Mouse (Mus musculus) retina, embryonic 14.5 days (tissue): ENCODE measurements around the gene Vmn1r86.

Experiments used
- DNase-seq: peaks from one replicate; pipeline ENCODE4 v3.0.0-alpha.2; 2015; ENCODE audit warnings: low spot score

Gene Vmn1r86

DNA sequence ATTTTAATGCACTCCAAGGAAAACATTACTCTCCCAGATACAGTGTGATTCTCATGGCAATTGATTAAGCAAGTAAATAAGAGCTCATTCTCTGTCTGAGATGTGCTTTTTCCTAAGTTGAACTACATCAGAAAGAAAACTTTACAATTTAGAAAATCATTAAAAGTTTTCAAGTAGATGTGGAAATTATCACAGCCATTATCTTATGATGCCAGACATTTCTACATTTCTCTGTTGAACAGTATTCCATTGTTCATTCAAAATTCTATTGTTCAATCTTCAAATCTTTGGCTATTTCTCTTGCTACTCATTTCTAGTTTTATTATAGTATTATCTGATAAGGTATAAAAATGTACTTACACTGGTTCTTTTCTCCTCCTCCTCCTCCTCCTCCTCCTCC, at the start of gene Vmn1r86:
TSS of gene Vmn1r86 (minus strand) at position 101 of the 400 bp plus-strand sequence.
- no peak for DNase-seq

DNA sequence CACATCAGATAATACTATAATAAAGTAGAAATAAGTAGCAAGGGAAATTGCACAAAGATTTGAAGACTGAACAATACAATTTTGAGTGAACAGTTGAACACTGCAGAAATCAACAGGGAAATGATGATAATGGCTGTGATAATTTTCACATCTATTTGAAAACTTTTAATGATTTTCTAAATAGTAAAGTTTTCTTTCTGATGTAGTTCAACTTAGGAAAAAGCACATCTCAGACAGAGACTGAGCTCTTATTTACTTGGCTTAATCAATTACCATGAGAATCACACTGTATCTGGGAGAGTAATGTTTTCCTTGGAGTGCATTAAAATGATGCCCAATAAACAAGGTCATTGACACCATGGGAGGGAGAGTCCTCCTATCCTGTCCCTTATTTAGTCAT, 39.6 kb upstream of the Vmn1r86 start, which contains the start of gene Vmn1r88:
TSS of gene Vmn1r88 (plus strand) at position 301 of the 400 bp plus-strand sequence.
- DNase-seq, result no peak

DNA sequence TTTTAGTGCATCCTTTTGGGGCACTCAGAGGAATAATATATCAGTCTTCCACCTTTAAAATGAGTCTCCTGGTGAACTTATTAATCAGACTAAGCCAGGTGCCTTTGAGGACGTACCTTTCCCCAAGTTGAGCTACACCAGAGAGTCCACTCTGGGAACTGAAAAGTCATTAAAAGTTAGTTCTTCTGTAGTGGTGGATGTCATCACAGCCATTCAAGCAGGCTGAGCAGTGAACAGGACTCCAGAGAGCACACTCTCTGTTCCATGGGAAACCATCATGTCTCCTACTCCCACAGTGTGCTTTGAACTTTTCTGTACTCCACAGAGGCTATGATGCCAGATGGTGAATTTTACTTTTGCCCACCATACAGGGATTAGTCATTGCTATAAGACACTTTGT, 20.3 kb upstream of the Vmn1r86 start, which contains the start of gene Vmn1r87:
TSS of gene Vmn1r87 (minus strand) at position 101 of the 400 bp plus-strand sequence.
- no peak for DNase-seq

DNA sequence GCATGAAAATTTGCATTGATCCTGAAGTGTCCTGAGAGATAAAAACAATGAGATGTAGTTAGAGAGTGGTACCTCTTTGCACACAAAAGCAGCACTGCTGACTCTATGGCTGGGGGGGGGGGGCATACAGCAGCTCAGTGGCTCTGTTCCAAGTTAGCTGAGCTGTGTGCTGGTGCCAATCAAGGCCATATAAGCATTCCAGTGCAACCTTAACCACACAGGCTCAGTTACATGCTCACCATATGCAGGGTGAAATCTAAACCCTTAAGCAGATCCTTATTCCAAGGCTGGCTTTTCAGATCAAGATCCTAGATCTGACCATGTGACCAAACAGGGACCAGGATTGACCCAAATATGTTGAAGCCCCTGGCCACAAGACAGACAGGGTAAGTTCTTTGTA, 17.6 kb upstream of the Vmn1r86 start:
- no peak for DNase-seq

DNA sequence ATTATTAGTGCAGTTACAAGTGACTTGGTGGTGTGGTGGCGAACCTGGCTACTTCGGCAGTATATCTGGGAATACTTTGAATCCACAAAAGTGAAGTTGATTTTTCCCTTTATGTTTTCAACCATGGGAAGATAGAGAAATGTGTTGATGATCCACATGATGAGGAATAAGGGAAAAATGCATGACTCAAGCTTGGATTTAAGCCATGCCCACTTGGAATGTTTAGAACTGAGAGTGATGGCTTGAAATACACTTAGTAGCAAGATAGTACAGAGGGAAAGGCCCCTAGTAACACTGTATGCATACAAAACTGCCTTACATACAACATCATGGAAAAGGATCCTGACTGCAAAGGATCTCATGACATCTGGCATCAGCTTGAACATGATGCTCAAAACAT, 12.1 kb upstream of the Vmn1r86 start:
- no peak for DNase-seq

DNA sequence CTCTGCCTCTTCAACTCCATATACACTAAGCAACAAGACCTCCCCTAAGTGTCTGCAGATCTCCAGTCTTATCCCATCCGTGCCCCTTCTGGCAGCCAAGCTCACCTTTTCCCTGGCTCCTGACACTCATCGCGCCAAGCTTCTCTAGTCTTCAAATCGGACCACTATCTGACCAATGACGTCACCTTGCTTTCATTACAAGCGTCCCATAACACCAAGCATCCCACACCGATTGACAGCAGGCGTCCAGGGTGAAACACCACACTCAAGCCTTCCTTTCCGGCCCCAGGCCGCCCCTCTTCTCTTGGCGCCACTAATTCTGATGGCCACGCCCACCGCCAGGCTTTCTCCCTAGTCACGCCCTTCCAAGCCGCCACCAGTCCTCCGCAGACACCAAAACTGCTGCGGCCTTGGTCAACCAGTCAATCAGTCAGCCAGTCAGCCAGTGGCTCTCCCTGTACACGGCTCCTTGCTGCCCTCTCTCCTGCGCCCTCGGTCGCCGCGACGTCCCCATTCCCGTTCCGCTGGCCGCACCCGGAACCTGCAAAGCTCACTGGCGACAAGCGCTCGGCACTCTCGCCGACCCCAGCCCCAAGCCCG, 3.9 kb upstream of the Vmn1r86 start:
- DNase-seq, result peak; percentile 7

GRCm38 (mm10) chr7:13095073-13095472, 24.6 kb downstream of the Vmn1r86 start, which contains the start of gene Vmn1r85:
TSS of gene Vmn1r85 (minus strand) at chr7:13095173.
- no peak for DNase-seq

DNA sequence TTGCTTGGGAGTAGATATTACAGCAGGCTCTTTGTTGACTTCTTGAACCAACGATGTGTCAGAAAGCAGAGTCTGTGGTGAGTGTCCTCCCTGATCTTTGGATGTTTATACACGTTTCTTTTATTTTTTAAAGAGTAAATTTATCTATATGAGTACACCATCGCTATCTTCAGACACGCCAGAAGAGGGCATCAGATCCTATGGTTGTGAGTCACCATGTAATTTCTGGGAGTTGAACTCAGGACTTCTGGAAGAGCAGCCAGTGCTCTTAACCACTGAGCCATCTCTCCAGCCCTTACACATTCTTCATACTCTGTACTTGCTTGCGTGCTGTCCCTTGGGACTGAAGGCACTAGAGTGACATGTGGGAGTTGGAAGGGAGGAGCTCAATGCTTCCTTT, 47.4 kb downstream of the Vmn1r86 start:
- DNase-seq, result no peak

DNA sequence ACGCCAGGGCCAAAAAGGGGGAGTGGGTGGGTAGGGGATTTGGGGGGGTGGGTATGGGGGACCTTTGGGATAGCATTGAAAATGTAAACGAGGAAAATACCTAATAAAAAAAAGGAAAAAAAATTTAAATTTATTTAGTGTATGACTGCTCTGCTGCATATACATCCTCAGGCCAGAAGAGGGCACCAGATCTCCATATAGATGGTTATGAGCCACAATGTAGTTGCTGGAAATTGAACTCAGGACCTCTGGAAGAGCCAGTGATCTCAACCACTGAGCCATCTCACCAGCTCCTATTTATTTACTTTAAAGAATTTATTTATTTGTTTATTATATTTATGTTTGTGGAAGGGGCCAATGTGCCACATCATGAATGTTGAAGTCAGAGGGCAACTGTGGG, 56.3 kb downstream of the Vmn1r86 start:
- peak; percentile 30 for DNase-seq

- DNase-seq, result no peak
Observed at GRCm38 (mm10) chr7:13059536-13059935, 60.2 kb downstream of the Vmn1r86 start.

GRCm38 (mm10) chr7:13056913-13057700, 62.6 kb downstream of the Vmn1r86 start:
- peak; percentile 44 for DNase-seq

DNA sequence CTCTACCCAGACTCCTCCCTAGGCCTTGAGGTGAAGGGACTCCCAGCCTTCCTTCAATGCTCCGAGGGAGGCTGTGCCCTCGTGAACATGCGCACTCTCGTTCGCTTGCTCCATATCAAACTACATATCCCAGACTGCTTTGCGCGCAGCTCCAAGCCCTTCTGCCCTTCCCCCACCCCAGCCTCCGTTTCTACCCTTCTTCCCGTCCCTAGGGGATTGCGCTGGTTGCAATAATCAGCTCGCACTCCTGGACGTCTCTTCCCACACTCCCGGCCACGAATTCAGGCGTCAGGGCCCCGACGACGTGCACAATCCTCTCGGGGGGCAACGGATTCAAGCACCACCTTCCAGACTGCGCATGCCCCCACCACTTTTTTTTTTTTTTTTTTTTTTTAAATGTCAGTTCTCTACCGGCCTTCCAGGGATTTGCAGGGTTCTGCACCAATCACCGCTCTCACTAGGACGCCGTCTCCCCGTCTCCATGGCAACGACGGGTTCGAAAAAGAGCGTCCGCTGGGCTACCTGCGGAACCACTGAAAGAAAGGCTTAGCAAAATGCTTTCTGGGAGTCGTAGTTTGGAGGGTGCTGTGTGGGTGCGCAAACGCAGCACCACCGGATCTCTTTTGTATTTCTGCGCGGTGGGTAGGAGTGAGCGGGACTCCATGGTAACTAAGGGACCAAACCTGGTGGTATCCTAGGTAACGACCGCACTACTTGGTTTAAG, 65.3 kb downstream of the Vmn1r86 start, which contains the start of gene Mzf1:
TSS of gene Mzf1 (minus strand) at position 478 of the 724 bp plus-strand sequence.
- DNase-seq, result peak; percentile 96

- no peak for DNase-seq
Observed at GRCm38 (mm10) chr7:13053961-13054286, 65.8 kb downstream of the Vmn1r86 start.

- no peak for DNase-seq
Observed at GRCm38 (mm10) chr7:13053501-13053900, 66.2 kb downstream of the Vmn1r86 start.

DNA sequence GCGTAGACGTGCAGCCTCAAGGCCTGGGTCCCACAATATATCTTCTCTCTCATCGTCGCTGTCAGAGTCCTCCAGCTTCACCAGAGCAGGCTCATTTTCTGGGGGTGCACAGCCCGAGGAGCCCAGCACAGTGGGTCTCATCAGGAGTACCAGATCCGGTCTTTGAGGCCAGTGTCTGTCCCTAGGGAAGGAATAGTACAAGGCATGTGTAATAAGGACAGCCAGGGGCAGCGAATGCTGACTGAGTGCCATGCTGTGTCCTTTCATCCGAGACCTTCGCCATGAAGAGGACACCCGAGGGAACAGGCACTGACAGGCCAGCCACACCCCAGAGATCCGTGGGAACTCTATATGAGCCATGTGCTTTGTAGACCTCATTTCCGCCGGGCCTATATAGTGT, 66.7 kb downstream of the Vmn1r86 start:
- DNase-seq, result no peak
